Mouse (Mus musculus) layer of hippocampus, postnatal 25 days (tissue): ENCODE measurements at regions not wholly inside any gene's neighbourhood (a gene's known extent, or its start where the extent isn't known, plus 50 kb on each side); places are given as distances from the start of the nearest gene placed in this dataset.

ENCODE experiments used
- DNase-seq, 2 experiments: peaks; one replicate each; pipeline ENCODE4 v3.0.0; 2022; ENCODE audit warnings: mixed read lengths in 2 of 2, low spot score in 1 of 2; ENCODE audit errors: extremely low spot score in 1 of 2

- DNase-seq = no peak
Measured at GRCm38 (mm10) chr1:184424035-184424434, 308.4 kb downstream of the Hlx start.

GRCm38 (mm10) chr1:184412596-184412995 is 319.8 kb downstream of the Hlx start:
- no peak for DNase-seq

- DNase-seq = no peak
Measured at GRCm38 (mm10) chr1:184411066-184411465, 321.4 kb downstream of the Hlx start.

- DNase-seq = no peak
Measured at GRCm38 (mm10) chr1:184409986-184410385, 322.4 kb downstream of the Hlx start.

- no peak for DNase-seq
Measured at GRCm38 (mm10) chr1:184402985-184403384, 329.4 kb downstream of the Hlx start.

- peak in 1 of 2 experiments; percentile 53 for DNase-seq
Measured at GRCm38 (mm10) chr1:184395215-184395614, 337.2 kb downstream of the Hlx start.

- no peak for DNase-seq
Measured at GRCm38 (mm10) chr1:184394559-184395194, 337.7 kb downstream of the Hlx start.

- no peak for DNase-seq
Measured at GRCm38 (mm10) chr1:184384088-184384823, 348.2 kb downstream of the Hlx start.

GRCm38 (mm10) chr1:184378665-184379064 is 344.6 kb upstream of the 1700056E22Rik start:
- DNase-seq = no peak

GRCm38 (mm10) chr1:184365026-184365425 is 330.9 kb upstream of the 1700056E22Rik start:
- no peak for DNase-seq

- DNase-seq = no peak
Measured at GRCm38 (mm10) chr1:184358226-184358568, 324.1 kb upstream of the 1700056E22Rik start.

GRCm38 (mm10) chr1:184357474-184358225 is 323.5 kb upstream of the 1700056E22Rik start:
- no peak for DNase-seq

- DNase-seq = no peak
Measured at GRCm38 (mm10) chr1:184353832-184354449, 319.8 kb upstream of the 1700056E22Rik start.

GRCm38 (mm10) chr1:184351760-184352159 is 317.7 kb upstream of the 1700056E22Rik start:
- no peak for DNase-seq

- no peak for DNase-seq
Measured at GRCm38 (mm10) chr1:184344829-184345228, 310.7 kb upstream of the 1700056E22Rik start.

GRCm38 (mm10) chr1:184335952-184336351 is 301.9 kb upstream of the 1700056E22Rik start:
- no peak for DNase-seq

- no peak for DNase-seq
Measured at GRCm38 (mm10) chr1:184335281-184335680, 301.2 kb upstream of the 1700056E22Rik start.

GRCm38 (mm10) chr1:184334818-184335217 is 300.7 kb upstream of the 1700056E22Rik start:
- no peak for DNase-seq

- DNase-seq = no peak
Measured at GRCm38 (mm10) chr1:184333086-184333485, 299.0 kb upstream of the 1700056E22Rik start.

- DNase-seq = no peak
Measured at GRCm38 (mm10) chr1:184330516-184331350, 296.6 kb upstream of the 1700056E22Rik start.
